Mouse (Mus musculus) lung, adult 18-20 months (tissue): Measurements from ENCODE around the gene Rcn3.
"Not testable (repeated sequence)": the region's sequence is repeated elsewhere in the genome, so short reads cannot be mapped to it uniquely, and the experiment has no call there.

Source experiments
- DNase-seq, 2 experiments: peaks; one replicate each; pipeline ENCODE4 v3.0.0; 2022; ENCODE audit warnings: mixed read lengths in 2 of 2

The Rcn3 gene

DNA sequence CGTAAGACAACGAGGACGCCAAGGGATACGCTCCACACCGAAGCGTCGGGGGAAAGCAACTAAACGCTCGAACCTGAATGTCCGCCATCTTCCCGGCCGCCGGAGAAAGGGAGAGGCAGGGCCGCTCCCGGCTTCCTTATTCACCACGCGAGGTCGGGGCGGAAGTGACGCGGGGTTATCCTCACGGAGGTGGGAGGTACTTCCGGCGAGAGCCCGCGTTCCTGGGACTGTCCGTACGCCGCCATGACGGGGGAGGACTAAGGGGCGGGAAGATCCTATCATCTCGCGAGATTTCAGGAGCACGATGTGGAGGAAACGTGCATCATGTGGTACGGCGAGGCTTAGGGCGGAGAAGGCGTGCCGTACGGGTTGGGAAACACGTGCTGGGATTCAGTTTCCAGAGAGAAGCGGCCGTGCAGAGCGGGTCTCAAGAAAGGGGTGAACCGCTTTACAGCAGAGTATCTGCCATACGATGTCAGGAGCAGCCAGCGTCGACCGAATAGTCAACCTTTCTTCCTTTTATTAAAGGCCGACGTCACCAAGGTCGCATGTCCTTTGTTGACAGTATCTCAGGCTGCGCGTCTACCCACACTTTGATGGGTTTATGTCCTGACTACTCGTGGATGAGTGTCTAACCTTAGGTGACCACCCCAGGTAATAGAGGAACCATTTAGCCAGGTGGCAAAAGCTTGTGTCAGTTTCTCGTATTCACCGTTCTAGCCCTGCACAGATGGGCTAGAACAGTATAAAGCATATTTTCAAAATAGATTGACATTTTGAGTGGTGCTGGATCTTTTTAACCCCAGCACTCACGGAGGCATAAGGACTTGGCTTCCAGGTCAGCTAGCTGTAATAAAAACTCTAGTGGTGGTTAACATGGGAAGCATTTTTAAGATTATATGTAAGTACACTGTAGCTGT is 32.5 kb upstream of the Rcn3 start, which contains the start of gene Rps11:
TSS of gene Rps11 (minus strand) at position 216 of the 920 bp plus-strand sequence.
- peak; percentile 99 to 100 for DNase-seq

DNA sequence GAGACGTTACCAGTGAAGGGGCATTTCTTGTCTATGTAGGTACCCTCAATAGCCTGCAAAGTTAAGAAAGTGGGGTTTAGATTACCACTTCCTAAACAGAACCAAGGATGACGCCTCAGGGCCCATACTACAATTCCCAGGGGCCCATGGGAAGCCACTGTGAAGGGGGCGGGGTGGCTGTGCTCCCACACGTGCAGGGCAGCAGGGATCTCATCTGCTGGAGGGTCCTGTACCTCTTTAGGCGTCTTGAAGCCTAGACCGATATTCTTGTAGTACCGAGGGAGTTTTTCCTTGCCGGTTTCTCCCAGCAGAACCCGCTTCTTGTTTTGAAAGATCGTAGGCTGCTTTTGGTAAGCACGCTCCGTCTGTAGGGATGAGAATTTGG is 31.2 kb upstream of the Rcn3 start:
- no peak for DNase-seq

DNA sequence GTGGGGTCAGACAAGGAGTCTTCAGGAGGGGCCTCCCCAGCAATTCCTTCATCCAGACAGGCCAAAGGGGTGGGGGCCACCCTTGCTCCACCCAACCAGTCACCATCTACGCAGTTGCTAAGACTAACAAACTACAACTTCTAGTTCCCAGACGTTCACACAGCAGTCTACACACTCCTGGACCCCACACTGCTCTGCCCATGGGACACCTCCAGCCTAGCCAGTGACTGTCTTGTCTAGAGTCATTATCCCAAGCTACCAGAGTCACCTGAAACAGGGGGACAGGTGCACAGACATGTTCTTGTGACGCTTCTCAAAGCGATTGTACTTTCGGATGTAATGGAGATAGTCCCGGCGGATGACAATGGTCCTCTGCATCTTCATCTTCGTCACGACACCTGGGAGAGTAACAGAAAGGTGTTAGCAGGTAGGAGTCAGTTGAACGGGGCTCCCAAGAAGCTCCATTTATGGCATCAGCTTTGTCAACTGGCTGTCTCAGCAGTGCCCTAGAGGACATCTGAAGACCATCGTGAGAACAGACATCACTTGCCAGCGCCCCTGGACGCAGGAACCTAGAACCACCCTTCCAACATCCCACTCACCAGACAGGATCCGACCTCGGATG is 30.7 kb upstream of the Rcn3 start:
- no peak for DNase-seq

DNA sequence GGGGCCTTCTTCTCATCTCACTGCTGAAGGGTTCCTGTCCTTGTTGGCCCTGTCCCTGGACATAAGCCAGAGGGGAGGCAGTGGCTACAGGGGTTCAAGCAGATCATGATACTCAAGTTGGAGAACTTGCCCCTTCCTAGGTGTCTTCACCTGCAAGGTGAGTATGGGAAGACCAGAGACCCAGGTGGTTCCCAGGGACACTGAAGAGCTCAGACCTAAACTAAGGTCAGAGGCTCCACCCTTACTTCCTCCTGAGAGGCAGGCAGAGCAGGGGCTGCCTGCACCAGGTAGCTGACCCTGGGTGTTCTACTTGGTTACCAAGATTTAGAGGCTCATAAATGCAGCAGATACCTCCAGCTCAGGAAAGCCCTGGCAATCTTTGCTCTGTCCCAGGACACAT is 29.9 kb upstream of the Rcn3 start:
- no peak for DNase-seq

DNA sequence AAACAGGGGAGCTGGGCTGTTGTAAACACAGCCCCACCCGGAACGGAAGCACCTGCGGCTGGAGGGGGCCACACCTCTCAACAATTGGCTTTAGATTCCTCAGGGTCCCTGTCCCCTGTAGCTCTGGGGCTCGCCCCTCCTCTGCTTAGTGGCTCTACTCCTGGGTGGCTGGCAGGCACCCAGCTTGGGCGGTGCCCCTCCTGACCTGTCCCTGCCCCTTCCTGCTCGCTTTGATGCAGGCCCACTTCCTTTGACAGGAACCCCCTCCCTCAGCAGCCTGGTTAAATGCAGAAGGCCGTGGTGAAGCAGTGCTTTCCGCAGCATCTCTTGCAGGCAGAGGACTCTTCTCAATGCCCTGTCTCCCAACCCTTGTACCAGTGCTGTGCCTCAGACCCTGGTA is 29.4 kb upstream of the Rcn3 start:
- DNase-seq, result peak; percentile 78 to 79

DNA sequence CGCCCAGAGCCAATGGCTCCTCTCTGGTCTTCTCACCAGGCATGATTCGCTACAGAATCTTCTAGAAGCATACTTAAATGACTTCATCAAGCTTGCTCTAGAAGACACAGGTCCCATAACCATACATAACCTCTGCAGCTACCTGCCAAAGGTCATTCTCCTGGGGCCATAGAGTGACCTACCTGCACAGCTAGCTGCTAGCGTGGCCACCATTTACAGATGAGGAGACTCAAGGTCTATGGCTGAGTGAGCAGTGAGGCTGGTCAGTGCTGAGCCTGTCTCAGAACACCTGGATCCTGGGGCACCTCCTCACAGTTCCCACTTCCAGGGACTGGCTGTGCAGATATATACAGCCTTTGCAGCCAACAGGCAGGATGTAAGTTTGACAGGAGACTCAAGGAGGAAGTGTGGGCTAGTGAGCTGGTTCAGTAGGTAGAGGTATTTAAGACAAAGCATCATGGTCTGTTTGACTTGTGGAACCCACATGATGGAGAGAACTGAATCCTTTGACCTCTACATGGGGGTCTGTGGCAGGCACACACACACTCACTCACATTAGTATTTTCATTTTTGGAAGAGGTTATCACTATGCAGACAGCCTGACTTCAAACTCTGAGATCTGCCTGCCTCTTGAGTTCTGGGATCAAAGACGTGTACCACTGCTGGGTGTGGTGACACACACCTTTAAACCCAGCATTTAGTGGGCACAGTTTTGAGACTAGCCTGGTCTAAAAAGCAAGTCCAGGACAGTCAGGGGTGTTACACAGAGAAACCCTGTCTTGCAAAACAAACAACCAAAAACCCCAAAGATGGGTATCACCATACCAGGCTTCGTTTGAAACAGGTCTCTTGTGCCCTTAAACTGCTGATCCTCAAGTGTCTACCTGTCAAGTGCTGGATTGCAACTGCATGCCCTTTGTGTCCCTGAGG is 28.0 kb upstream of the Rcn3 start:
- no peak for DNase-seq

DNA sequence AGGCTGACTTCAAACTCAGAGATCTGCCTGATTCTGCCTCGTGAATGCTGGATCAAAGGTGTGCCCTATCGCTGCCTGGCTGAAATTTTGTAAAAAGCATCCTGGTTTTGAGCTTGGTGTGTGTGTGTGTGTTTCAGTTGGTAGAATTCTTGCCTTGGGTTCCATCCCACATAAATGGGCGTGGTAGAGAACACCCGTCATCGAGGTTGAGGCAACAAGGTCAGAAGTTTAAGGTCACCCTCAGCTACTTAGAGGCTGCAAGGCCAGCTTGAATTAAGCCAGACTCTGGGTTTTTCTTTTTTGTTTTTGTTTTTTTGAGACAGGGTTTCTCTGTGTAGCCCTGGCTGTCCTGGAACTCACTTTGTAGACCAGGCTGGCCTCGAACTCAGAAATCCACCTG is 26.3 kb upstream of the Rcn3 start:
- no peak for DNase-seq

DNA sequence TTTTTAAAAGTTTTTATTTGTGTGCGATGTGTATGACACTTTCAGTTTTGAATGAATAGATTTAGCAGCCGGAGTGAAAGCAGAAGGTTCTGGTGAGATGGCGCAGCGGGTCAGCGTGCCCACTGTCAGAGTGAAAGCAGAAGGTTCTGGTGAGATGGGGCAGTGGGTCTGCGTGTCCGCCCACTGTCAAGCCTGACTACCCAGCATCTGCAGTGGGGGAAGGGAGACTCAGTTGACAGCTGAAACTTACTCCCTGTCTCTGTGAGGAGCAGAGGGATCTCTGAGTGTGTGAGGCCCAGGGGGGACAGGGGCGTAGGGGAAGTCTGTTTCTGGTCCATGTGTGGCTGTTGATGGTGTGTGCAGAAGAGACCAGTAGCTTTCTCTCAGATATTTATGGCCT is 25.5 kb upstream of the Rcn3 start:
- DNase-seq, result no peak

DNA sequence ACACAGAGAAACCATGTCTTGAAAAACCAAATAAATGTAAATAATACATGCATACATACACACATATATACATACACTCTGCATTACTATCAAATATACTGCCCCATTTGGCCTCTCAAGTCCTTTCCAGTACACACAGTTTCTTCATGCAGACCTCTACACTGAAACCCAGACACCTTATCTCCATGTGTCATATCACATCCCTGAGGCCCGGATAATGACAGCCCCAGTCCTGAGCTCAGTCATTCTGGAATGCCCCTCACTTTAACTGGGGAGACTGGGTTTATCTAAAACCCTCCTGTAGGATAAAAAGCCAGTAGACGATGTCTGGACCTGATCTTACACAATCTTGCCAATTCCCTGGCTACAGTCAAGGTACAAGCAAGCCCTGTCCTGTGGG is 21.5 kb upstream of the Rcn3 start:
- no peak for DNase-seq

DNA sequence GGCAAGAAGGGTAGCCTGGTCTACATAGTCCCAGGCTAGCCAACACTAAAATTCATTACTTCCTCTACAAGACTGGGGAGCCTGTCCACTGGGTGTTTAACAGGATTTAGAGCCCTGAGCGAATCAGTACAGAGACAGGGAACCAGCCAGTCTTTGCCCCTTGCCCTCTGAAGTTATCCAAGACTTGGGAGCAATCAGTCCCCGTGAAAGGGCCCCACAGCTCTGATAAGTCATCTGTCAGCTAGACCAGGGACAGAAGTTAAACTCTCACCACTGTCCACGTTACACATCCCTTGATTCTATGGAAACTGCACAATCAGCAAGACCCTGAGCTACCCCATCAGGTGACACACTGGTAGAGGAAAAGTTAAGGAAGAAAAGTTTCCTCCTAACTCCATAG is 20.5 kb upstream of the Rcn3 start:
- DNase-seq, result no peak

DNA sequence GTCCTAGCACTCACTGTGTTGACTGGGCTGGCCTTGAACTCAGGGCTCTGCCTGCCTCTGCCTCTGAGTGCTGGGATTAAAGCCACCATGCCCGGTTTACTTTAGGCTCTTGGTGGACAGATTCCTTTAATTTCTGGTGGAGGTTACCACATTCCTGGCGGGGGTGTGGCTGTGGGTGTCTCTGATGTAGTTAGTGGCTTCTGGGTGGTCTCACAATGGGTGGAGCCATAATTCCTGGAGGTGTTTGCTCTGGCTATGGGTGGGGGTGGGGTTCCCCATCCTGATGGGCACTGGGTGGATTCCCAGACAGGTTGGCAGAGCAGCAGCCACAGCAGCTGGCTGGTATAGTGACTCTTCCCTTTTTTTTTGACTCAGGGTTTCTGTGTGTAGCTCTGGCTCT is 19.9 kb upstream of the Rcn3 start:
- DNase-seq, result no peak

DNA sequence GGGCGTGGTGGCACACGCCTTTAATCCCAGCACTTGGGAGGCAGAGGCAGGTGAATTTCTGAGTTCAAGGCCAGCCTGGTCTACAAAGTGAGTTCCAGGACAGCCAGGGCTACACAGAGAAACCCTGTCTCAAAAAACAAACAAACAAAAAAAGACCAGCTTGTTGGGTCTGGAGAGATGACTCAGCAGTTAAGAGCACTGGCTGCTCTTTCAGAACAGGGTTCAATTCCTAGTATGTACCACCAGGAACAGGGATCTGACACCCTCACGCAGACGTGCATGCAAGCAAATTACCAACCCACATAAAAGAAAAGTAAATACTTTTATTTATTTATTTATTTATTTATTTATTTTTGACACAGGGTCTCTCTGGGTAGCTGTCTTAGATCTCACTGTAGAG is 18.1 kb upstream of the Rcn3 start:
- not testable (repeated sequence) for DNase-seq

DNA sequence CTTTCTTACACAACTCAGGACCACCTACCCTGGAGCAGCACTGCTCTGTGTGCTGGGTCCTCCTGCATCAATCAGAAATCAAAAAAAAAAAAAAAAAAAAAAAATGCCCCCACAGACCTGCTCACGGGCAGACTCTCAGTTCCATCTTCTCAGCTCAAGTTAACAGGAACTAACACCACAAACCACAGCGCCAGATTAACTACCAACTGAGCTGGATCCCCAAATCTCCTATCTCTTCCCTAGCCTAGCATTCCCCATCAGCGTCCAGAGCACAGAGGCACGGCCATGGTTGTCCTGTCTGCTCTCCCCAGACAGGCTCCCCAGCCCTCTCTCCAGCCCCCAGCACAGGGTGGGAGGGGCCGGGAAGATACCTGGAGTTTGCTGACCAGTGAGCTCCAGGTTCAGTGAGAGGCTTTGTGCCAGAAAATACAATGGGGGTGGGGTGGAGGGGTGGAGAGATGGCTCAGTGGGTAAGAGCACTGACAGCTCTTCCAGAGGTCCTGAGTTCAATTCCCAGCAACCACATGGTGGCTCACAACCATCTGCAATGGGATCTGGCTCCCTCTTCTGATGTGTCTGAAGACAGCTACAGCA is 15.1 kb upstream of the Rcn3 start:
- no peak for DNase-seq

DNA sequence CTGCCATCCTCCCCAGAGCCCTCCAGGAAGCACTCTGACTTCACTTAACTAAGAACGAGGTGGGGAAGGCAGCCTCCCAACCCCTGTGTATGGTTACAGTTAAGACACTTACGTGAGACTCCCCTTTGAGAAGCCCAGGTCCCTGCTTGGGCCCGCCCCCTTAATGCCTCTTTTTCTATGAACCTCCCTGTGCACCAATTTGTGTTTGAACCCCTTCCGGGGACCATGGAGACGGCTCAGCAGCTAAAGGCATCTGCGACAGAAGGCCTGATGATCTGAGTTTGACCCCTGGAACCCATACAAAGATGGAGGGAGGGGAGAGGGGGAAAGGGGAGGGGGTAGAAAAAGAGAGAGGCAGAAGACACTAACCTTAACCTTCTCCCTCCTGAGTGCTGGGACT is 14.4 kb upstream of the Rcn3 start:
- no peak for DNase-seq

DNA sequence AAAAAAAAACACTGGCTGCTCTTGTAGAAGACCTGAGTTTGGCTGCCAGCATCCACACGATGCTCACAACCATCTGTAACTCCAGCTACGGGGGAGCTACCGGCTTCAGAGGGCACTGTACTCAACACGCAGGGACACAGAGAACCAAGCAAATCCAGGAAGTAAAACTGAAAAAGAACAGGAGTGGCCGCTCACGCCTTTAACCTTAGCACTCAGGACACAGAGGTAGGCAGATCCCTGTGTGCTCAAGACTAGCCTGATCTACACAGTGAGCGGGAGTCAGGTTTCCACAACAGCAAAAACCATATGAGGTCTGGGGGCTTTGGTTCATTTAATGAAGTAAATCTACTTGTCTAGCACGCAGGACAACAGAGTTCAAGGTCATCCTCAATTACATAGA is 13.5 kb upstream of the Rcn3 start:
- no peak for DNase-seq

DNA sequence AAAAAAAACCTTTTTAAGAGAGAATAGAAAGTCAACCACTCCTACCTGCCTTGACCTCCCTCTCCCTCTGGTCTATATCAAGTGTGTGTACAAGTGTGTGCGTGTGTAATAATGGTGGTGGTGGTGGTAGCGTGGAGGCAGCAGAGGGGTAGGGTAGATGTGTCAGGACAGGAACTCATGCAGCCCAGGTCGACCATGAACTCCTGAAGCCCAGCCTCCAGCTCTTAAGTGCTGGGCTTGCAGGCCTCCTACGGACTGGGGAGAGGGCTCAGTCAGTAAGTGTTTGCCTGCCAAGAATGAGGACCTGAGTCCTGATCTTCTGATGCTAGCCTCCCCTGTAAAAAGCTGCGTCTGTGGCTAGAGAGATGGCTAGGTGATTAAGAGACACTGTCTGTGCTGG is 12.9 kb upstream of the Rcn3 start:
- no peak for DNase-seq

DNA sequence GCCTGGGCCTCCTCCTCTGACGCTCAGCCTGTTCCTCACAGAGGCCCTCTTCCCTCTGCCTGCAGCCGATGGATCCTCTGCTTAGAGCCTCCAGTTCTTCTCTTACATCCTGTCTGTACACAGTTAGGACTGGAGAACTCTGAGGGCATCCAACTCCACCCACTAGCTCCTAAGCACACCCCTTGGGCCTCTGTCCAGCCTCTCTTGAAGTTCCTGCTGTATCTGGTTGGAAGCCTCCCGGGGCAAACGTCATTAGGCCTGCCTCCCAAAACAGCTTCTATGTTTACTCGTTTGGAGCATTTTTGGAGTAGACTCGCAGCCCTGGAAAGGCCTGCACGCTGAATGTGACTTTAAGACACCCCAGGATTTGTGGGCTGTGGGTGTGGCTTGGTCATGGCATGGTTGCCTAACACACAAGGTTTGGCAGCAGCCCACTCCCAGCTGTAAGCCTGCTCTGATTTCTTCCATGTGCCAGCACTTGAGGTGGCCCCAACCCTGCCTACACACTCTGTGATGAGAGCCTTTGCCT is 11.7 kb upstream of the Rcn3 start, which contains the start of gene Fcgrt:
TSS of gene Fcgrt (minus strand) at position 200 of the 529 bp plus-strand sequence.
- peak; percentile 97 to 98 for DNase-seq

DNA sequence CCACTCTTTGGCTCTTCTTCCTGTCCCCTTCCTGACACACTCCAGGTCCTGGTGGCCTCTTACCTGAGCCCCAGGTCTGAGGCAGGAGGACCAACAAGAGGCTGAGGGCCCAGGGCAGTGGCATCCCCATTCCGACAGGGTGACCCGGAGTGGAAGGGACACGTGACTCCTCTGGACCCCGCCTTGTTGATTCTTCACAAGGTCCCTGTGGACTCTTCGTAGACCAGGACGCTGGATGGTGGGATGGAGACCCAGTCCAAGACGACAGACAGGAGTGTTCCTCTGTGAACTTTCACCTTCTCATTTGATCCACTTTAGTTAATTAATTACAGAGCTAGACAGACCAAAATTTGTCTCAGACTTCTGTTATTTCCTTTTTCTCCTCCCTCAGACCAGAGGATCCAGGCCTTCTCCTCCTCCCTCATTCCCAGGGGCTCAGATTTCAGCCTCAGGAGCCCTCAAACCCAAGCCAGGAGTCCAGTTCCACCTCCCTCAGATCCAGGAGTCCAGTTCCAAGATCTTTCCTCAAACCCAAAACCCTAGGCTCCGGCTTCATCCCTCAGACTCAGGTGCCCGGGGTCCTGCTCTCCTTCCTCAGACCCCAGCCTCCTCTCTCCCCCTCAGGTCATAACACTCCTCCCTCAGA is 11.0 kb upstream of the Rcn3 start:
- peak in 1 of 2 experiments; percentile 48 for DNase-seq

DNA sequence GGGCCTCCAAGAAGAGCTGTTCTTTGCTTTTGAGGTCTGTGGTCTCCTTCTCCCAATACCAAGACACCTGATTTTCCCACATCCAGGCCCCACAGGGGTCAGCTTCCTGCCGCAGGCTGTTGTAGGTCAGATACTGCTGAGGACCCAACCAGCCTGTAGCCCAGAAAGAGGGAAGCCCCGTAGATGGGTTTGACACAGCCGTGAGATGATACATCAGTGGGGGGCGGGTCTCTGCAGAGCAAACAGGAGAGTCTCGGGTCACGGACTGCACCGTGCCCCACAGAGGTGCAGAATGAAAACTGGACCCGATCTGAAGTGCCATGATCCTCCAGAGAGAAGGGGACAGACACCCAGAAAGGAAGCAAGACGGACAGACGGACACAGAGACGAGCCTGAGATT is 10.4 kb upstream of the Rcn3 start:
- DNase-seq, result no peak

DNA sequence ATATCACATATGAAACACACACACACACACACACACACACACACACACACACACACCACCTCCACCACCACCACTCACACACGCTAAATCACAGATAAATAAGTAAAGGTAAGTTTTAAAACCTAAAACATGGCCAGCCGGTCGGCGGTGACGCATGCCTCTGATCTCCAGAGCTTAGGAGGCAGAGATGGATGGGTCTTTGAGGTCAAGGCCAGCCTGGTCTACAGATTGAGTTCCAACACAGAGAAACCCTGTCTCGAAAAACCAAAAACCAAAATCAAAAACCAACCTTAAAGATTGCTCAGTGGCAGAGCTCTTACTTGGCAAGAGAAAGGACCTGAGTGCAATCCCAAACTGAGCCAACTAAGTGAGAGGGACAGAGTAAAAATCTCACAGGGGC is 8.0 kb upstream of the Rcn3 start:
- no peak for DNase-seq

DNA sequence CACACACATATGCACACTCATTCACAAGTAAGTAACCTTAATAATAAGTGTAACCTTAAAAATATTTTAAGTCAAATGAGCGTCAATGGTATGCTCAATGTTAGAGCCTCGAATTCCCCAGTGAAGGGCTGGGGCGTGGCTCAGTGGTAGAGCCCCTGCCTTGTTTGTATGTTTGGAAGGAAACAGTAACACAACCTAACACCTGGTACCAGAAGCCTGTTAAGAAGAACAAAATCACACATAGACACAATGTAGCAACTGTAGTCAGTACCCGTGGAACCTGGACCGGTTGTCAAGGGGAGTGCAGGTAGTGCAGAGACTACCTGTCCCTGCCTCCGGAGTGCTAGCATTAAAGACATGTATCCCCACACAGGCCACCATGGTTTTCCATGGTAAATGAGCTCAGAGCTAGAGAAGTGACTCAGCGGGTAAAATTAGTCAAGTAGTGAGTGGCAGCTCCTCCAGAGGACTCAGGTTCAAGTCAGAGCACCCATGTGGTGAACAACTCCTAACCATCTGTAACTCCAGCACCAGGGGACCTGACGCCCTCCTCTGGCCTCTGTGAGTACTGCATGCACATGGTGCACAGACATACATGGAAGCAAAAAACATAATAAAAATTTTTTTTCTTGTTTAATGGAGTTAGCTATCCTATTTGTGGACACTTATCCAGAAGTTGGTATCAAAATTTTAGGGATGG is 6.7 kb upstream of the Rcn3 start:
- no peak for DNase-seq
